Mouse (Mus musculus): ENCODE measurements around the gene Slc7a11.

DNA sequence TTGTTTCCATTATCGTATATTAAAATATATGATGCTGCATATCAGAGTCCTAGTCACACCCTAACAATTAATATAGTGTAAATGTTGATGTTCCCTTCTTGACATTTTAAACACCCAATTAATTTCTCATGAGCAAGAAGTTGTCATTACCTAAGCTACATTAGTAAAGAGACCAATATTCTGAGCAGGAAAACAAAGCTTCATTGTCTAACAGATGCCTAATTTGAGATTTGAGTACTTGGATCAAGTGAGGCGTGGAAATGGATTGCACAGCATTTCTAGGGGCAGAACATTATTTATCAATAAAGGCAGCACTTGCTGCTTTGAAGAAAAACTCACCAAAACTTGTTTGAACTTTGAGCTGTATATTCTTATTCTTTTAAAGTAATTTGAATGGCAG, 282.7 kb downstream of the Slc7a11 start:
- TF ChIP-seq CTCF (IDR thresholded peaks at IDR 0.05; ENCODE audit: insufficient read depth, low read depth, low read length) (no peak), POLR2A (IDR thresholded peaks at IDR 0.05; ENCODE audit: insufficient read depth, low read depth, low read length) (no peak)
